Mouse (Mus musculus): ENCODE data around the gene Adgrb2.

DNA sequence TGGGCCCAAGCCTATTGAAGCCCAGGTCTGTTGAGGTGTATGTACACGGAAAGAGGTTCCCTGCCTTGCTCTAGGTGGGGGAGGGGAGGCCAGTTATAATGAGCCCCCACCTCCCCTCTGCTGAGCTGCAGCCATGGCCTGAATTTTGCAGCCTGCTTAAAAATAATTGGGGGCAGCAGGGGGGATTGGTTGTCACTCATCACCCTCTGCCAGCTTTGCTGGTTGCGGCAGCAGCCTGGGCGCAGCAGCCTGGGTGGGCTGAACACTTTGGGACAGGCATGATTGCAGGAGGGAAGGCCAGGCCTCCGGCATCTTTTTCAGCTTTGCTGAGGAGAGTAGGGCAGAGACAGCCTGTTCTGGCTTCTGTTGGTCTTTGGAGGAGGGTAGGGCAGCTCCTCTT, 5.3 kb downstream of the Adgrb2 start:
- TF ChIP-seq POLR2A (IDR thresholded peaks at IDR 0.05; ENCODE audit: extremely low read depth, insufficient read depth, low read length) (no peak), CTCF (IDR thresholded peaks at IDR 0.05; ENCODE audit: extremely low read depth, insufficient read depth, low read length) (no peak)

Measured in cortical plate, adult 2 months (tissue).